Mouse (Mus musculus) right cerebral cortex, postnatal 4 days (tissue): ENCODE data around the gene Agbl4.
A peak's percentile ranks its signal among the peaks of the same experiment; 100 is the strongest.

Experiments used
- DNase-seq: peaks from one replicate; pipeline ENCODE4 v3.0.0-alpha.2; 2022

Agbl4 gene

GRCm38 (mm10) chr4:111510129-111510528, 1112.7 kb downstream of the Agbl4 start:
- DNase-seq: no peak

- no peak for DNase-seq
These were observed 1116.5 kb downstream of the Agbl4 start for GRCm38 (mm10) chr4:111513921-111514320.

- no peak for DNase-seq
These were observed 1118.7 kb downstream of the Agbl4 start for GRCm38 (mm10) chr4:111516136-111516535.

DNA sequence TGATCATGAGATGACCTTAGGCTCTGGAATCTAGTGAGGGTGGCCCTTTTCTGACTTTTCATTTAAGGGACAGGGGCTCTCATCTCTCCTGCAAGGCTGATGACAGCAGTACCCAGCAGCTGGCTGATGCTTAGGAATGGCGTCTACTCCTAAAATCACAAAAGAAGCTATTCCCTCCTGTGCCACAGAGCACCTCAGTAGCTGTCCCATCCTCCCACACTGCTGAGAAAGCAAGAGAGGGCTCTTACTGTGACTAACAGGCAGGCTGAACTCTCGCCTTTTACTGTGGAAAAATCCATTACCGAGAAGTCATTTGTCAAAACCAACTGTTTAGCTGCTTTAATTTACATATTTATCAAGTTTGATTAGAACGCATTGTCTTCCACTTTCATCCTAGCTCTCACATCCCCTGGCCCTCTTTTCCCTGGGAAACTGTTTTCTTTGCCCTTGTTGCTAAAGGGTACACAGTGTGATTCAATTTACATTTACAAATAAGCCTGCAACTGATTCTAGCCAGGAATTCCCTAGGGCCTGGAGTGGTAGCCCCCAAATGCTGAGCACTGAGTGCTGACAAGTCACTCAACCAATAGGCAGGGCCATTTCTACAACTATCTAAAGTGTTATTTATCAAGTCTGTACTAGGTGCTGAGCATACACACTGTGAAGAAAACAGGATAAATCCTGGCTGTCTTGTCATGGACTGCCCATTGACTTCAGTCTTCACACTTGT, 1119.8 kb downstream of the Agbl4 start:
- no peak for DNase-seq

DNA sequence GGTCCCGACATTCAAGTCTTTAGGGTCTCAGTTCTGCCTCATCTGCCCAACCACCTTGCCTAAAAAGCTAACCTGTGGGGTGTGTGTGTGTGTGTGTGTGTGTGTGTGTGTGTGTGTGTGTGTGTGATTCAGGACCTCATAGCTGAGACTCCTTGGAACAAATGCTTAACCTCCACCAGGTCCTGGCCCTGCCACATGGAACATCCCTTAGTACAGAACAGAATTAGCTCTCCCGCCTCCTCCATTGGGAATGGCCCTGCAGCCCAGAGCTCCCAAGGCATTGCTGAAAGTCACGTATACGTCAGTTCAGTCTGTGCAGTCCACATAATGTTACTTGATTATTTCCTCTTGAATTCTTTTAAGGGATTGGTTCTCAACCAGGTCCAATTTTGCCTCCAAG, 1120.7 kb downstream of the Agbl4 start:
- no peak for DNase-seq

DNA sequence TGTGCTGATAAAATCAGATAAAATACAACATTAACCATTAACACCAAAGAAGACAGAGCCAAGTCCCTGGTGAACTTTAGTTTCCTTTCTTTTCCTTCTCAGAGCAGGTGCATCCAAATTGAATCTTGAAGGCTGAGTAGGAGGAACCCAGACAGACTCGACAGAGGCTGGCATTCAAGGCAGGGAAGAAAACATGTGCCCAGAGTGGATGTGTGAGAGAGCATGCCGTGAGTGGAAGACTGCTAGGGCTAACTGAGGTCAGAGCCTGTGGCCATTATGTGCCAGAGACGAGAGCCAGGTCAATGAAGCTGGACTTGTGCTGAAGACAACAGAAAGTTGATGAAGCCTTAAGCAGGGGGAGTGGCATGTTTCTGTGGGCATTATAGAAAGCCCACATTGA, 1121.8 kb downstream of the Agbl4 start:
- DNase-seq: no peak

DNA sequence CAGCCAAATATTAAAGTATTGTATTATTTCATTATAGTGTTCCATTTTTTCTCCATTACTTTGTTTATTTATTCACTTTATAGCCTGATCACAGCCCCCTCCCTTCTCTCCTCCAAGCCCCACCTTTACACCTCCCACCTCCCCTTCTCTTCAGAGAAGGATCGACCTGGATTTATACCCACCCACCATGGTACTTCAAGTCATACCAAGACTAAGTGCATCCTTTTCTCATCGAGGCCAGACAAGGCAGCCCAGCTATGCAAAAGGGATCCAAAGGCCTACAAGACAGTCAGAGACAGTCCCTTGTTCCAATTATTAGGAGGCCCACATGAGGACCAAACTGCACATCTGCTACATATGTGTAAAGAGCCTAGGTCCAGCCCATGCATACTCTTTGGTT, 1122.5 kb downstream of the Agbl4 start:
- DNase-seq: no peak

GRCm38 (mm10) chr4:111522974-111523373, 1125.5 kb downstream of the Agbl4 start:
- DNase-seq: no peak

DNA sequence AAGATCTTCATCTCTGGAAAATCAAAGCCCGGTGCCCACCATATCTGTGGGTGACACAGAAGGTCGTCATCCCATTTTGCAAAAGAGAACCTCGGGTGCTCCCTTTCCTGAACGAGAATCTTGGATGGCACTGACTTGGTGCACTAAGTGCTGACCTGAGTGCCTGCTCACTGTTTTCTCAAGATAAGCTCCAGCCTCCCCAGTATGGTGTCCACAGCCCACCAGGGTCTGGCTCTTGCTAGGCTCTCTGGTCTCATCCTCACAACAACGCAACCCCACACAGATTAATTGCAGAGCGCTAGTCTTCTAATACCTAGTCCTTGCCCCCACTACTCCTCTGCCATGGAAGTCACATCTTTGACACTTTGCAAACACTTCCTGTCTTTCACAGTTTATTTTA, 1131.5 kb downstream of the Agbl4 start:
- no peak for DNase-seq

DNA sequence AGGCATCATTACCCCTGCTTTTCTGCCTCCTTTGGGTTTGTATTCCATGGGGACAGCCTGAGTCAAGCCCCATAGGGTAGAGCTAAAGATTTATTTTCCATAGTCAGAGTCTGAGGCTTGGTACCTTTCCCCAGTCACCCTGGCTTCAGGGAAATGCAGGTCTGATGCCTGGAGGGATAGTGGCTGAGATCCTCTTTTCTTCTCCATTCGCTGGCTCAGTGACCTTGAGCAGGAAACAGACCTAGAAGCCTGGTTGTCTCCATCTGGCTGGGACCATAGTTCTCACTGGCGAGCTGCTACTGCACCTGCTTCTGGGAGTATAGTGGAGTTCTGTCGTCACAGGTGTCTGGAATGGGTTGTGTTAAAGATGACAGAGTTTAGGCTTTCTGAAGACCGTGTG, 1132.5 kb downstream of the Agbl4 start:
- DNase-seq: no peak

DNA sequence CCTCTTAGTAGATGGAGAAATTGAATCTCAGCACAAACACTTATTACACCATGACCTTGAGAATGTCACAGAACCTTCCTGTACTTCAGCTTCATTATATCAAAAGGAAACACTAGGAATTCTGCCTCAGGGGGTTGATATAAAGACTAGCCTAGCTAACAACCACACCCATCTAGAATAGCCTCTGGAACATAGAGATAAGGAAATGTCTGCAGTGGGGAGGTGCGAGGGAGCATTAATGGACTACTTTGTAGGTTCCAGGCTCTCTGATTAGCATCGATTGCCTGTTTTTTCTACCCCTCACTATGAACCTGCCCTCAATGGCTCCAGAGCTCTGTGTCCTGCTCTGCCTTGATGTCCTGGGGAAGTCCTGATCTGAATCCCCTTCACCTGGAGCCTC, 1133.1 kb downstream of the Agbl4 start:
- DNase-seq: no peak

DNA sequence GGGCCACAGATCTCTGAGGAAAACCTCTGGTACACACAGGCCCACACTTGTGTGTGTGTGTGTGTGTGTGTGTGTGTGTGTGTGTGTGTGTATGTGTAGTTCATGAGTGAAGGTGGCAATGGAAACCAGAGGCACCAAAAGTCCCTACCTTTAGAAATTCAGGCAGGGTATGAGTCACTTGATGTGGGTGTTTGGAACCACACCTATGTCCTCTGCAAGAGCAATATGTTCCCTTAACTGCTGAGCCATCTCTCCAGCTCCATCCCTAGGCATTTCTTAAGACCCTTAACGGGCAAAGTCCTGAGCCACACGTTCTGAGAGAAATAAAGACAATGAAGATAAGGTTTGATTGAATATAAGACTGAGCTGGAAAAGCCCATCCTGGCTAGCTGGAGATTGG, 1147.2 kb downstream of the Agbl4 start:
- no peak for DNase-seq

GRCm38 (mm10) chr4:111546009-111546408, 1148.5 kb downstream of the Agbl4 start:
- no peak for DNase-seq

DNA sequence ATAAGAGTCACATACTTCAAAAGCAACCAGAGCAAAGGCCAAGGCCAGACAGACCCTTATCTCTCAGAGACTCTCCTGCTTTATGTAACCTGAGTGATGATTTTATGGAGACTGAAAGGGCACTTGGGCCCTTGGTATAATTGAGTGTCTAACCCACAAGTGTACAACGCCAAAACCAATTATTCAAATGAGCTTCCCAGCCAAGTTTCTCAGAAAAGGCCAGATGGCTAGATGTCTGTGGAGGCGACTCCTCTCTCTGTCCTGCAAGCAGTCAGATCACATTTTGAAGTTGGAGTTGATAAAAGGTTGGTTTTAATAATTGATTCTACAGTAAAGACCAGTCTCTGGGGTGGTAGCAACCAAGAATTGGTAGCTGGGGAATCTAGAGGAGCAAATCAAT, 1158.0 kb downstream of the Agbl4 start:
- no peak for DNase-seq

GRCm38 (mm10) chr4:111577087-111577773, 1179.8 kb downstream of the Agbl4 start:
- DNase-seq: no peak

GRCm38 (mm10) chr4:111579115-111579862, 1181.8 kb downstream of the Agbl4 start:
- DNase-seq: no peak

DNA sequence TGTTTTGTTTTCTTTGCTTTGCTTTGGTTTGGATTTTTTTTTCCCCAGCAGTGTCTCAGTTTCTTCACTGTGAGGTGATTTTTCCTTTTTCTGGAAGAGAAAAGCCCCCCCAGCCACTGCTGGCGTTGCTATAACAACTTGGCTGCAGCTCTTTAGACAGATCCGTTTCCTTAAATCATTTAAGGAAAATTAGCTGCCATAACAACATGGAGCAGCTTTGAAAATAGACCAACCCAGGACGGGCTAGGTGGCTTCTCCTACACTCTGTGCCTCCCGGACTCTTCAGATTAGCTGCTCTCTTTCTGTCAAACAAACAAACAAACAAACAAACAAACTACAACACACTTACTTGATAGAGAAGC, 1182.4 kb downstream of the Agbl4 start:
- DNase-seq: peak; percentile 8

- no peak for DNase-seq
These were observed 1182.8 kb downstream of the Agbl4 start for GRCm38 (mm10) chr4:111580239-111580638.

- DNase-seq: no peak
These were observed 1186.2 kb downstream of the Agbl4 start for GRCm38 (mm10) chr4:111583562-111584237.

GRCm38 (mm10) chr4:111584286-111584685, 1186.8 kb downstream of the Agbl4 start:
- DNase-seq: no peak

GRCm38 (mm10) chr4:111588211-111588610, 1190.8 kb downstream of the Agbl4 start:
- DNase-seq: no peak

GRCm38 (mm10) chr4:111589467-111590170, 1192.2 kb downstream of the Agbl4 start:
- no peak for DNase-seq
